Mouse (Mus musculus) left cerebral cortex, adult 18-20 months (tissue): ENCODE measurements at regions not wholly inside any gene's neighbourhood (a gene's known extent, or its start where the extent isn't known, plus 50 kb on each side); places are given as distances from the start of the nearest gene placed in this dataset.
A peak's percentile ranks its signal among the peaks of the same experiment; 100 is the strongest.
"Not testable (repeated sequence)": the region's sequence is repeated elsewhere in the genome, so short reads cannot be mapped to it uniquely, and the experiment has no call there.

Source experiments
- DNase-seq, 2 experiments: peaks; one replicate each; pipeline ENCODE4 v3.0.0; 2021 to 2022; ENCODE audit warnings: low spot score in 2 of 2, mixed read lengths in 1 of 2

- DNase-seq = not testable (repeated sequence)
Measured at GRCm38 (mm10) chrX:103129347-103129746, 57.1 kb downstream of the Nap1l2 start.

GRCm38 (mm10) chrX:103109181-103109580 lies 77.3 kb downstream of the Nap1l2 start:
- peak; percentile 11 to 22 for DNase-seq

GRCm38 (mm10) chrX:103067730-103068621 lies 118.5 kb downstream of the Nap1l2 start:
- DNase-seq = not testable (repeated sequence)

- DNase-seq = not testable (repeated sequence)
Measured at GRCm38 (mm10) chrX:103067107-103067506, 119.3 kb downstream of the Nap1l2 start.

- no peak for DNase-seq
Measured at GRCm38 (mm10) chrX:103026256-103027028, 98.3 kb downstream of the 1700018G05Rik start.

GRCm38 (mm10) chrX:103025495-103025894 lies 97.3 kb downstream of the 1700018G05Rik start:
- DNase-seq = peak; percentile 1 to 2

- DNase-seq = not testable (repeated sequence)
Measured at GRCm38 (mm10) chrX:103013425-103014057, 85.4 kb downstream of the 1700018G05Rik start.

- not testable (repeated sequence) for DNase-seq
Measured at GRCm38 (mm10) chrX:103012298-103013243, 84.4 kb downstream of the 1700018G05Rik start.

- DNase-seq = not testable (repeated sequence)
Measured at GRCm38 (mm10) chrX:102993956-102994355, 65.8 kb downstream of the 1700018G05Rik start.
